Mouse (Mus musculus) cerebellum, adult 2 months (tissue): ENCODE results near the gene Gm6763. TPM values are rescaled to one million over a fixed set of nuclear protein-coding genes. Genes with fewer than 3 reads are reported as not detected.
"Not testable (repeated sequence)": the region's sequence is repeated elsewhere in the genome, so short reads cannot be mapped to it uniquely, and the experiment has no call there.

Experiments
- DNase-seq, 2 experiments: peaks; one replicate each; pipeline ENCODE4 v3.0.0; 2021
- H3K27ac ChIP-seq: fragments of 200-500 bp; 2 replicates; pipeline ENCODE4 v1.5.1; 2012; ENCODE audit warnings: low read length, control low read depth, inconsistent platforms; ENCODE audit not compliant: insufficient read depth
- H3K27me3 ChIP-seq: fragments of 200-500 bp; 2 replicates; pipeline ENCODE4 v1.6.1; 2012; ENCODE audit warnings: inconsistent platforms, mild to moderate bottlenecking, low read length, moderate library complexity; ENCODE audit not compliant: control insufficient read depth, insufficient read depth
- H3K4me1 ChIP-seq: fragments of 200-500 bp; 2 replicates; pipeline ENCODE4 v1.6.1; 2011; ENCODE audit warnings: low read length; ENCODE audit not compliant: control insufficient read depth, insufficient read depth
- H3K4me3 ChIP-seq: fragments of 200-500 bp; replicated peaks from 2 replicates; pipeline ENCODE3; 2011; ENCODE audit warnings: mild to moderate bottlenecking, low read depth, low read length, control low read depth; ENCODE audit not compliant: insufficient read depth
- CTCF ChIP-seq: fragments of 200-500 bp; IDR thresholded peaks from 2 replicates; pipeline ENCODE4 v1.5.1; 2011; ENCODE audit warnings: low read depth, mild to moderate bottlenecking, control low read depth, low read length, moderate library complexity, borderline replicate concordance; ENCODE audit not compliant: insufficient read depth
- POLR2A ChIP-seq: fragments of 200-500 bp; IDR thresholded peaks from 2 replicates; pipeline ENCODE4 v1.6.1; 2011; ENCODE audit warnings: low read length, control low read depth, borderline replicate concordance; ENCODE audit not compliant: insufficient read depth
- WGBS: fragments of 180-500 bp; shearing (Covaris S2); methylation state at CpG from one replicate; pipeline ENCODE4 v1.1.7; 2018; 5-methylcytosine and 5-hydroxymethylcytosine counted together
- polyA plus RNA-seq: library from polyadenylated mRNA; depleted of rRNA; stranded (reverse); fragments of >200 nt; gene quantifications from 2 replicates; pipeline ENCODE4 v1.2.3, GENCODE M21; 2012; rRNA removed

The Gm6763 gene
- not detected in 2 replicates for polyA plus RNA-seq

GRCm38 (mm10) chr10:104151197-104151596 lies at the start of gene Gm6763:
TSS of gene Gm6763 (plus strand) at chr10:104151497.
- H3K4me3 ChIP-seq, H3K27ac ChIP-seq, DNase-seq, H3K27me3 ChIP-seq, H3K4me1 ChIP-seq: not testable (repeated sequence)
- no CpG with 5 or more reads among the region's 3 CpGs for WGBS

- 6% methylated on average over 3 of the region's 3 CpGs for WGBS
- Histone ChIP-seq H3K4me3 (no peak overlapping the region), H3K27me3 (no peaks in the 10 kb centered on the region), H3K4me1 (no peaks in the 10 kb centered on the region), H3K27ac (no peak overlapping the region)
- DNase-seq: peak; percentile 10 to 19
- TF ChIP-seq CTCF (no peak), POLR2A (no peak)
Observed at GRCm38 (mm10) chr10:104110044-104110443, 41.3 kb upstream of the Gm6763 start.

- Histone ChIP-seq H3K4me1 (no peaks in the 10 kb centered on the region), H3K27me3 (no peaks in the 10 kb centered on the region), H3K4me3 (no peak overlapping the region), H3K27ac (no peak overlapping the region)
- TF ChIP-seq POLR2A (no peak), CTCF (no peak)
- 75% methylated on average over 2 of the region's 2 CpGs for WGBS
- DNase-seq: no peak
Observed at GRCm38 (mm10) chr10:104118312-104118711, 33.0 kb upstream of the Gm6763 start.

GRCm38 (mm10) chr10:104142687-104143086 lies 8.6 kb upstream of the Gm6763 start, which contains the start of gene Gm21293:
TSS of gene Gm21293 (plus strand) at chr10:104142987.
- no CpG with 5 or more reads among the region's 3 CpGs for WGBS
- not testable (repeated sequence) for H3K27me3 ChIP-seq, H3K4me1 ChIP-seq, DNase-seq, H3K27ac ChIP-seq, H3K4me3 ChIP-seq

- H3K4me3 ChIP-seq, H3K27me3 ChIP-seq, H3K27ac ChIP-seq, DNase-seq, H3K4me1 ChIP-seq: not testable (repeated sequence)
- whole genome bisulfite sequencing: no CpG with 5 or more reads among the region's 3 CpGs
Observed at GRCm38 (mm10) chr10:104159706-104160105, 8.4 kb downstream of the Gm6763 start, which contains the start of gene Gm8764. TSS of gene Gm8764 (plus strand) at chr10:104160006.

GRCm38 (mm10) chr10:104168215-104168614 lies 16.9 kb downstream of the Gm6763 start, which contains the start of gene Gm21304:
TSS of gene Gm21304 (plus strand) at chr10:104168515.
- H3K27me3 ChIP-seq, H3K27ac ChIP-seq, H3K4me1 ChIP-seq, DNase-seq, H3K4me3 ChIP-seq: not testable (repeated sequence)
- no CpG with 5 or more reads among the region's 3 CpGs for WGBS

GRCm38 (mm10) chr10:104176724-104177123 lies 25.4 kb downstream of the Gm6763 start, which contains the start of gene Gm21312:
TSS of gene Gm21312 (plus strand) at chr10:104177024.
- H3K27me3 ChIP-seq, H3K4me3 ChIP-seq, H3K4me1 ChIP-seq, H3K27ac ChIP-seq, DNase-seq: not testable (repeated sequence)
- WGBS: no CpG with 5 or more reads among the region's 3 CpGs

GRCm38 (mm10) chr10:104185233-104185632 lies 33.9 kb downstream of the Gm6763 start, which contains the start of gene Gm20765:
TSS of gene Gm20765 (plus strand) at chr10:104185533.
- not testable (repeated sequence) for H3K27me3 ChIP-seq, H3K4me1 ChIP-seq, H3K27ac ChIP-seq, DNase-seq, H3K4me3 ChIP-seq
- WGBS: no CpG with 5 or more reads among the region's 3 CpGs

GRCm38 (mm10) chr10:104193742-104194141 lies 42.4 kb downstream of the Gm6763 start, which contains the start of gene Gm4340:
TSS of gene Gm4340 (plus strand) at chr10:104194042.
- no CpG with 5 or more reads among the region's 3 CpGs for WGBS
- not testable (repeated sequence) for H3K27me3 ChIP-seq, H3K4me1 ChIP-seq, H3K4me3 ChIP-seq, DNase-seq, H3K27ac ChIP-seq

Other genes with a start within 250 kb of the Gm6763 start
- not detected in 2 replicates for gene Gm21293, start 8.5 kb upstream of the Gm6763 start, polyA plus RNA-seq
- not detected in 2 replicates for gene Gm8764, start 8.5 kb downstream of the Gm6763 start, polyA plus RNA-seq
- not detected in 2 replicates for gene Gm21304, start 17.0 kb downstream of the Gm6763 start, polyA plus RNA-seq
- gene Gm21312, start 25.5 kb downstream of the Gm6763 start, polyA plus RNA-seq: not detected in 2 replicates
- gene Gm20765, start 34.0 kb downstream of the Gm6763 start, polyA plus RNA-seq: not detected in 2 replicates
- not detected in 2 replicates for gene Gm4340, start 42.5 kb downstream of the Gm6763 start, polyA plus RNA-seq